Comparison of ENCODE assay signal across 20 mouse cellular contexts in genomic region chr14:21585491-21586251, GRCm38 (mm10).
A peak's percentile ranks its signal among the peaks of the same experiment; 100 is the strongest.
DNase-seq lines count a peak whose midpoint lies in the region; ATAC-seq and TF ChIP-seq lines count a peak whose summit lies in the region.
"Had no signal": no experiment of that assay in that cellular context is flagged by ENCODE, and none has a peak within 500 bp of the region (broad histone marks: within the 10 kb centered on the region; RNA-seq: fewer than 3 reads in every experiment).

No protein-coding gene starts in this region.

- TF ChIP-seq POLR2A in kidney, adult 2 months (IDR thresholded peaks at IDR 0.05; ENCODE audit: low read depth, low read length): no peak

- H3K4me2 ChIP-seq in neural tube, embryonic 13.5 days: no peak overlapping the region
- H3K4me2 ChIP-seq in neural tube, embryonic 15.5 days: no peak overlapping the region
- no peak overlapping the region for H3K4me2 ChIP-seq in stomach, postnatal 0 days (replicated peaks; ENCODE audit: low read depth)
- H3K4me2 ChIP-seq: heart, embryonic 11.5 days; hindbrain, embryonic 12.5 days; neural tube, embryonic 12.5 days had no signal

- whole genome bisulfite sequencing in kidney, adult 2 months: 44% methylated on average over 8 of the region's 8 CpGs
- 62% methylated on average over 8 of the region's 8 CpGs for WGBS in neural tube, embryonic 13.5 days
- WGBS in neural tube, embryonic 15.5 days: 50% methylated on average over 8 of the region's 8 CpGs
- WGBS in stomach, postnatal 0 days: 24% methylated on average over 8 of the region's 8 CpGs

- H3K27ac ChIP-seq in kidney, adult 2 months (ENCODE audit: insufficient read depth, low read depth, low read length): no peak overlapping the region
- 0 out of 2 replicates have a peak overlapping the region, but pooled peaks have one; percentile 33 for H3K27ac ChIP-seq in neural tube, embryonic 13.5 days (replicated peaks)
- no peak overlapping the region for H3K27ac ChIP-seq in neural tube, embryonic 15.5 days (replicated peaks)
- peak overlapping the region; percentile 73 for H3K27ac ChIP-seq in stomach, postnatal 0 days (replicated peaks)
- H3K27ac ChIP-seq: hindbrain, embryonic 12.5 days; neural tube, embryonic 12.5 days had no signal

- H3K36me3 ChIP-seq in kidney, adult 2 months (ENCODE audit: control insufficient read depth, insufficient read depth, low read length): no peaks in the 10 kb centered on the region
- no peaks in the 10 kb centered on the region for H3K36me3 ChIP-seq in neural tube, embryonic 13.5 days
- no peaks in the 10 kb centered on the region for H3K36me3 ChIP-seq in neural tube, embryonic 15.5 days
- H3K36me3 ChIP-seq in stomach, postnatal 0 days (ENCODE audit: control insufficient read depth, insufficient read depth, low read length): no peaks in the 10 kb centered on the region
- H3K36me3 ChIP-seq: hindbrain, embryonic 12.5 days; neural tube, embryonic 12.5 days had no signal

- no peak overlapping the region for H3K9ac ChIP-seq in neural tube, embryonic 13.5 days
- no peak overlapping the region for H3K9ac ChIP-seq in neural tube, embryonic 15.5 days (replicated peaks)
- H3K9ac ChIP-seq in stomach, postnatal 0 days (ENCODE audit: low read length): no peak overlapping the region
- H3K9ac ChIP-seq: hindbrain, embryonic 12.5 days; neural tube, embryonic 12.5 days had no signal

- peak; percentile 30 to 36 for DNase-seq in cerebellum, postnatal 10 days
- no peak for DNase-seq in cerebellum, adult 8-10 months
- DNase-seq in kidney, adult 2 months: no peak
- no peak for DNase-seq in kidney, postnatal 10 days
- peak; percentile 73 for DNase-seq in stomach, postnatal 0 days (ENCODE audit: low spot score)
- no peak for DNase-seq in spleen, postnatal 4 days (ENCODE audit: low spot score in 2 of 2)
- DNase-seq: cerebellum, adult 11 months; gastrocnemius, postnatal 25 days; kidney, adult 11 months; kidney, postnatal 4 days; retina, postnatal 1 day; spleen, adult 18-20 months had no signal

- no peaks in the 10 kb centered on the region for H3K9me3 ChIP-seq in neural tube, embryonic 13.5 days
- no peaks in the 10 kb centered on the region for H3K9me3 ChIP-seq in neural tube, embryonic 15.5 days (replicated peaks)
- H3K9me3 ChIP-seq in stomach, postnatal 0 days (ENCODE audit: control insufficient read depth, low read length): no peaks in the 10 kb centered on the region
- H3K9me3 ChIP-seq: hindbrain, embryonic 12.5 days; megakaryocyte, embryonic 14.5 days; neural tube, embryonic 12.5 days had no signal

- peaks cover 39% of the 10 kb centered on the region for H3K4me1 ChIP-seq in kidney, adult 2 months (ENCODE audit: control insufficient read depth, insufficient read depth, low read length)
- peaks cover 58% of the 10 kb centered on the region for H3K4me1 ChIP-seq in neural tube, embryonic 13.5 days (replicated peaks)
- peaks cover 56% of the 10 kb centered on the region for H3K4me1 ChIP-seq in neural tube, embryonic 15.5 days
- peaks cover 12% of the 10 kb centered on the region for H3K4me1 ChIP-seq in stomach, postnatal 0 days (replicated peaks; ENCODE audit: control insufficient read depth, insufficient read depth)

- ATAC-seq in neural tube, embryonic 13.5 days (ENCODE audit: low read depth): no peak
- no peak for ATAC-seq in neural tube, embryonic 15.5 days (ENCODE audit: low FRiP score)
- ATAC-seq in stomach, postnatal 0 days (ENCODE audit: low FRiP score, low TSS enrichment): peak; percentile 91
- ATAC-seq: activated CD4-positive, CD25-positive, alpha-beta regulatory T cell, adult 4 months had no signal

- no peak for TF ChIP-seq EP300 in stomach, postnatal 0 days (optimal IDR thresholded peaks at IDR 0.05)

- H3K4me3 ChIP-seq in kidney, adult 2 months (ENCODE audit: insufficient read depth, low read depth, low read length): no peak overlapping the region
- H3K4me3 ChIP-seq in neural tube, embryonic 13.5 days: no peak overlapping the region
- no peak overlapping the region for H3K4me3 ChIP-seq in neural tube, embryonic 15.5 days (replicated peaks)
- no peak overlapping the region for H3K4me3 ChIP-seq in stomach, postnatal 0 days (ENCODE audit: low read depth, low read length)
- H3K4me3 ChIP-seq: hindbrain, embryonic 12.5 days; megakaryocyte, embryonic 14.5 days; neural tube, embryonic 12.5 days had no signal

- no peaks in the 10 kb centered on the region for H3K27me3 ChIP-seq in kidney, adult 2 months (replicated peaks; ENCODE audit: control insufficient read depth, insufficient read depth, low read length)
- no peaks in the 10 kb centered on the region for H3K27me3 ChIP-seq in neural tube, embryonic 13.5 days
- H3K27me3 ChIP-seq in neural tube, embryonic 15.5 days (replicated peaks): no peaks in the 10 kb centered on the region
- H3K27me3 ChIP-seq in stomach, postnatal 0 days (ENCODE audit: control insufficient read depth, insufficient read depth, low read length): no peaks in the 10 kb centered on the region
- H3K27me3 ChIP-seq: CH12.LX; hindbrain, embryonic 12.5 days; megakaryocyte, embryonic 14.5 days; neural tube, embryonic 12.5 days had no signal

- TF ChIP-seq CTCF in kidney, adult 2 months (conservative IDR thresholded peaks at IDR 0.05; ENCODE audit: insufficient read depth, insufficient read length, low read depth, low read length): 0 out of 2 replicates have a peak, but pooled peaks have one; percentile 1
- peak; percentile 41 for TF ChIP-seq CTCF in stomach, postnatal 0 days (IDR thresholded peaks at IDR 0.05; ENCODE audit: low read depth)

Comparison
In these comparisons a context has a peak if more than half of its experiments do, and no peak if none do; other contexts are left out.
1. DNase-seq: peak in cerebellum, postnatal 10 days (2 of 2) and stomach, postnatal 0 days (single experiment); none in cerebellum, adult 8-10 months (single experiment), kidney, adult 2 months (single experiment), kidney, postnatal 10 days (single experiment) and spleen, postnatal 4 days (0 of 2).
2. H3K27ac ChIP-seq: peak in neural tube, embryonic 13.5 days (single experiment) and stomach, postnatal 0 days (single experiment); none in kidney, adult 2 months (single experiment) and neural tube, embryonic 15.5 days (single experiment).